Mouse (Mus musculus) cerebellum, postnatal 14 days (tissue): ENCODE measurements around the gene Eef2k.
"Not testable (repeated sequence)": the region's sequence is repeated elsewhere in the genome, so short reads cannot be mapped to it uniquely, and the experiment has no call there.

Experiments used
- DNase-seq, 2 experiments: peaks; one replicate each; pipeline ENCODE4 v3.0.0; 2021; ENCODE audit warnings: mixed read lengths in 2 of 2

The Eef2k gene

GRCm38 (mm10) chr7:120882674-120883073 is 40.0 kb downstream of the Eef2k start:
- no peak for DNase-seq

GRCm38 (mm10) chr7:120883523-120884290 is 41.1 kb downstream of the Eef2k start:
- DNase-seq, result no peak

GRCm38 (mm10) chr7:120884746-120885145 is 42.1 kb downstream of the Eef2k start:
- no peak for DNase-seq

- no peak for DNase-seq
These were observed 50.5 kb downstream of the Eef2k start for GRCm38 (mm10) chr7:120893123-120893522.

GRCm38 (mm10) chr7:120897054-120897453 is 54.4 kb downstream of the Eef2k start:
- DNase-seq, result no peak

- DNase-seq, result peak; percentile 78 to 80
These were observed 55.2 kb downstream of the Eef2k start for GRCm38 (mm10) chr7:120897711-120898335.

- DNase-seq, result no peak
These were observed 57.6 kb downstream of the Eef2k start for GRCm38 (mm10) chr7:120900191-120900590.

- no peak for DNase-seq
These were observed 59.1 kb downstream of the Eef2k start for GRCm38 (mm10) chr7:120901701-120902100.

- no peak for DNase-seq
These were observed 60.3 kb downstream of the Eef2k start for GRCm38 (mm10) chr7:120902931-120903330.

- DNase-seq, result not testable (repeated sequence)
These were observed 67.5 kb downstream of the Eef2k start for GRCm38 (mm10) chr7:120910172-120910571.

GRCm38 (mm10) chr7:120911268-120911667 is 68.6 kb downstream of the Eef2k start:
- DNase-seq, result not testable (repeated sequence)

- DNase-seq, result peak in 1 of 2 experiments; percentile 30
These were observed 70.7 kb downstream of the Eef2k start for GRCm38 (mm10) chr7:120913332-120913731.

- DNase-seq, result peak in 1 of 2 experiments; percentile 13
These were observed 73.7 kb downstream of the Eef2k start for GRCm38 (mm10) chr7:120916262-120916875.

GRCm38 (mm10) chr7:120917279-120917591 is 74.6 kb downstream of the Eef2k start:
- no peak for DNase-seq

- peak; percentile 100 for DNase-seq
These were observed 75.2 kb downstream of the Eef2k start, which contains the start of gene Polr3e for GRCm38 (mm10) chr7:120917592-120918461. Polr3e (plus strand) TSS chr7:120917744.

- DNase-seq, result peak; percentile 59 to 70
These were observed 75.9 kb downstream of the Eef2k start for GRCm38 (mm10) chr7:120918526-120918962.

GRCm38 (mm10) chr7:120933110-120933509 is 90.5 kb downstream of the Eef2k start:
- DNase-seq, result no peak

- DNase-seq, result no peak
These were observed 91.1 kb downstream of the Eef2k start for GRCm38 (mm10) chr7:120933680-120934195.

GRCm38 (mm10) chr7:120934716-120935115 is 92.1 kb downstream of the Eef2k start:
- peak; percentile 62 for DNase-seq

GRCm38 (mm10) chr7:120936522-120936921 is 93.9 kb downstream of the Eef2k start:
- no peak for DNase-seq

GRCm38 (mm10) chr7:120938206-120938605 is 95.6 kb downstream of the Eef2k start:
- DNase-seq, result no peak

GRCm38 (mm10) chr7:120940343-120940742 is 97.7 kb downstream of the Eef2k start:
- no peak for DNase-seq

- no peak for DNase-seq
These were observed 98.6 kb downstream of the Eef2k start for GRCm38 (mm10) chr7:120941214-120941613.
